Mouse (Mus musculus) forebrain, postnatal 0 days (tissue): ENCODE measurements around the gene Mymk. TPM values are rescaled to one million over a fixed set of nuclear protein-coding genes. Genes with fewer than 3 reads are reported as not detected.

ENCODE experiments used
- ATAC-seq: fragments of 200-750 bp; cut with Nextera tagmentation; 2 replicates; pipeline ENCODE4 v1.8.0; 2017; ENCODE audit warnings: mild to moderate bottlenecking, moderate library complexity
- DNase-seq: peaks from one replicate; pipeline ENCODE4 v3.0.0-alpha.2; 2015
- H3K27ac ChIP-seq: fragments of 300-500 bp; sonication (generic); 2 replicates; pipeline ENCODE4 v1.5.1; 2014; ENCODE audit warnings: low read depth, mild to moderate bottlenecking, antibody characterized with exemption, low read length, moderate library complexity, mixed read lengths
- H3K27me3 ChIP-seq: fragments of 300-500 bp; sonication (generic); 2 replicates; pipeline ENCODE4 v1.6.1; 2014; ENCODE audit warnings: mild to moderate bottlenecking, low read length, mixed read lengths; ENCODE audit not compliant: insufficient read depth
- H3K36me3 ChIP-seq: fragments of 300-500 bp; sonication (generic); 2 replicates; pipeline ENCODE4 v1.6.1; 2014; ENCODE audit warnings: mild to moderate bottlenecking, moderate library complexity; ENCODE audit not compliant: insufficient read depth
- H3K4me1 ChIP-seq: fragments of 300-500 bp; sonication (generic); 2 replicates; pipeline ENCODE4 v1.6.1; 2014; ENCODE audit warnings: antibody characterized with exemption; ENCODE audit not compliant: insufficient read depth
- H3K4me2 ChIP-seq: fragments of 300-500 bp; sonication (generic); 2 replicates; pipeline ENCODE4 v1.6.1; 2014; ENCODE audit warnings: low read depth, mild to moderate bottlenecking, moderate library complexity
- H3K4me3 ChIP-seq: fragments of 300-500 bp; sonication (generic); 2 replicates; pipeline ENCODE4 v1.5.1; 2014; ENCODE audit warnings: low read depth, low read length, mixed read lengths
- H3K9ac ChIP-seq: fragments of 300-500 bp; sonication (generic); 2 replicates; pipeline ENCODE4 v1.6.1; 2014; ENCODE audit warnings: mild to moderate bottlenecking
- H3K9me3 ChIP-seq: fragments of 300-500 bp; sonication (generic); 2 replicates; pipeline ENCODE4 v1.6.1; 2016; ENCODE audit warnings: low read length
- CTCF ChIP-seq: sonication (generic); IDR thresholded peaks from 2 replicates; pipeline ENCODE4 v1.5.1; 2016; ENCODE audit warnings: antibody characterized with exemption, control low read depth, low read depth
- WGBS: fragments of 180-500 bp; shearing (Covaris S2); extraction: QIAGEN DNeasy Blood & Tissue Kit; methylation state at CpG from one replicate; pipeline ENCODE4 v1.1.7; 2014; 5-methylcytosine and 5-hydroxymethylcytosine counted together
- polyA plus RNA-seq: library from polyadenylated mRNA; unstranded; fragments of >200 nt; fragmentation: Nextera tagmentation; extraction: Ambion mirVana; gene quantifications from 2 replicates; pipeline ENCODE4 v1.2.1, GENCODE M21; 2015
- total RNA-seq: library from RNA; depleted of rRNA; stranded (reverse); fragments of >200 nt; gene quantifications from 2 replicates; pipeline ENCODE4 v1.2.3, GENCODE M21; 2014

Gene Mymk
- total and polyA plus RNA-seq, 2 experiments from 2014 or later: 0.12 TPM; not detected in 1

GRCm38 (mm10) chr2:27073407-27073806 is 1.4 kb upstream of the Mymk start:
- 81% methylated on average over 4 of the region's 4 CpGs for WGBS
- H3K27ac ChIP-seq: no peak overlapping the region
- H3K4me1 ChIP-seq: no peaks in the 10 kb centered on the region; the same call in 1 of the 2 replicates
- TF ChIP-seq CTCF: no peak
- H3K4me2 ChIP-seq: no peak overlapping the region
- H3K9ac ChIP-seq: no peak overlapping the region
- ATAC-seq: no peak
- H3K4me3 ChIP-seq: no peak overlapping the region
- no peaks in the 10 kb centered on the region for H3K27me3 ChIP-seq
- H3K9me3 ChIP-seq: no peaks in the 10 kb centered on the region
- H3K36me3 ChIP-seq: no peaks in the 10 kb centered on the region
- no peak for DNase-seq

GRCm38 (mm10) chr2:27071137-27071536 is 842 bp downstream of the Mymk start:
- Histone ChIP-seq H3K4me2 (no peak overlapping the region), H3K9ac (no peak overlapping the region), H3K9me3 (no peaks in the 10 kb centered on the region), H3K36me3 (no peaks in the 10 kb centered on the region), H3K4me1 (no peaks in the 10 kb centered on the region; the same call in 1 of the 2 replicates), H3K27ac (peak overlapping the region; percentile 50; the same call in 1 of the 2 replicates), H3K27me3 (no peaks in the 10 kb centered on the region), H3K4me3 (no peak overlapping the region)
- ATAC-seq (peak; percentile 92), DNase-seq (peak; percentile 88)
- 9% methylated on average over 4 of the region's 4 CpGs for WGBS
- TF ChIP-seq CTCF: no peak

DNA sequence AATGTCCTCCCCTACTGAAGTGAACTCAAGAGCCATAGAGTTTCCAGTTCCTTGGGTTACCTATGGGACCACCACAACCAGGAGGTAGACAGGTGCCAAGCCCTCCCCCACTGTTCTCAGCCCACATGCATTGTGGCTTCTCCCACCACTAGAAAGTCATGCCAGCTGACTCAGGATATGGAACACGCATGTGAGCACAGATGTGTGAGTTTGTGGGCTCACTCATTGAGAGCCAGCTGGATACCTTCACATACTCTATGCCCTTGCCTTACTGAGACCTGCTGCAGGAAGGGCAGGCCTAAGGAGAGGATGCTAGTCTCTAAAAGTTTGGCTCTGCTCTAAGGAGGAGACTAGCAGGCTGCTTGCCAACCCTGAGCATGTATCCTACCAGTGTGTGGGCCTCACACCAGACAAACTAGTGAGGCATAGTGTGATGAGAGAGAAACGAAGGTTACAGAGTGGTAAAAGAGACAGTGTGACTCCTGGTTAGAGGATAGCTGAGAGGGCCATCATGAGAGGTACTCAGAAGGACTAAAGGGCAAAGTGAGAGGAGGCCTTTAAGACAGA is 1.6 kb downstream of the Mymk start:
- Histone ChIP-seq H3K9me3 (no peaks in the 10 kb centered on the region), H3K4me3 (no peak overlapping the region), H3K27ac (no peak overlapping the region), H3K9ac (no peak overlapping the region), H3K36me3 (no peaks in the 10 kb centered on the region), H3K27me3 (no peaks in the 10 kb centered on the region), H3K4me1 (no peaks in the 10 kb centered on the region; the same call in 1 of the 2 replicates), H3K4me2 (no peak overlapping the region)
- no peak for ATAC-seq
- DNase-seq: no peak
- TF ChIP-seq CTCF: no peak
- WGBS: 78% methylated on average over 2 of the region's 2 CpGs

DNA sequence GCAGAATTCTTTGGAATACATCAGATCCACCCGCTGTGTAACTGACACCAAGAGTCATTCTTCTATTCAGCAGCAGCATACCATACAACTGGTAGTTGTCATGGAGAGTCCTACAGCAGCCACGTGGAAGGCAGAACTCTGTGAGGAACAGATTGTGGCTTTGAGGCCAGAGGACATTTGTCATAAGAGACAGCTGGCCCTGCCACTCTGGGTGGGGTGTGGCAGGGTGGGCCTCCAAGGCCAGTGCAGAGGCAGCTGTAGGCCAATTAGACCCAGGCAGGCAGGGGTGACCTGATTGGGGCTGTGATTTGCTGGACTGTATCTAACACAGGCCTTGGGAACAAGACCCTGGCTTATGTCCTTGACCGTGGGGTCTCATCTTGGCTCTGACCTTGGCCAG is 2.3 kb downstream of the Mymk start:
- no peaks in the 10 kb centered on the region for H3K36me3 ChIP-seq
- H3K9ac ChIP-seq: no peak overlapping the region
- H3K27ac ChIP-seq: no peak overlapping the region
- H3K4me3 ChIP-seq: no peak overlapping the region
- no peak for TF ChIP-seq CTCF
- H3K27me3 ChIP-seq: no peaks in the 10 kb centered on the region
- DNase-seq (no peak), ATAC-seq (0 out of 2 replicates have a peak, but pooled peaks have one; percentile 26)
- H3K4me2 ChIP-seq: no peak overlapping the region
- 61% methylated on average over 3 of the region's 3 CpGs for WGBS
- H3K9me3 ChIP-seq: no peaks in the 10 kb centered on the region
- H3K4me1 ChIP-seq: no peaks in the 10 kb centered on the region; the same call in 1 of the 2 replicates

- Histone ChIP-seq H3K4me2 (no peak overlapping the region), H3K27me3 (no peaks in the 10 kb centered on the region), H3K4me1 (no peaks in the 10 kb centered on the region; the same call in 1 of the 2 replicates), H3K9ac (no peak overlapping the region), H3K27ac (no peak overlapping the region), H3K9me3 (no peaks in the 10 kb centered on the region), H3K4me3 (no peak overlapping the region), H3K36me3 (no peaks in the 10 kb centered on the region)
- 39% methylated on average over 2 of the region's 2 CpGs for WGBS
- DNase-seq: no peak
- ATAC-seq: no peak
- TF ChIP-seq CTCF: no peak
Observed at GRCm38 (mm10) chr2:27067996-27068395, 4.0 kb downstream of the Mymk start.

DNA sequence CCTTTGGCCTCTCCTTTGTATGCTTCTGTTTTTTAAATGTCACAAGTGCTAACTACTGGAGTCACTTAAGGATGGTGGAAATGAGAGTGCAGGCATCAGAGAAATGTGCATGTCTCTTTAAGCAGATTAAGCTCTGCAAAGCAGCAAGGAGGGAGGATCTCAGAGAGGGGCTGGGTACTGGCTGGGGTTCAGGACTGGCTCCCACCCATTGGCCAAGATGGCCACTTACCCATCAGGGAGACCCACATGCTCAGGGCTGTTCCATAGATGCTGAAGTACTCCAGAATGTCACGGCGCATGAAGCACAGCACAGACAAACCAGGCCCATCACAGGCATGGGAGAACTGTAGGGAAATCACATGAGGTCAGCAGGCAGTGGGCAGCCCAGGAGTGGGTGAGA is 4.9 kb downstream of the Mymk start:
- no peak overlapping the region for H3K4me3 ChIP-seq
- no peaks in the 10 kb centered on the region; the same call in 1 of the 2 replicates for H3K4me1 ChIP-seq
- ATAC-seq (no peak), DNase-seq (no peak)
- no peaks in the 10 kb centered on the region for H3K27me3 ChIP-seq
- H3K27ac ChIP-seq: no peak overlapping the region
- whole genome bisulfite sequencing: 72% methylated on average over 2 of the region's 2 CpGs
- no peak overlapping the region for H3K9ac ChIP-seq
- no peak for TF ChIP-seq CTCF
- no peak overlapping the region for H3K4me2 ChIP-seq
- no peaks in the 10 kb centered on the region for H3K9me3 ChIP-seq
- no peaks in the 10 kb centered on the region for H3K36me3 ChIP-seq

GRCm38 (mm10) chr2:27059187-27059586 is 12.8 kb downstream of the Mymk start:
- DNase-seq (no peak), ATAC-seq (no peak)
- no peaks in the 10 kb centered on the region for H3K27me3 ChIP-seq
- no peak overlapping the region for H3K27ac ChIP-seq
- no peak overlapping the region for H3K4me3 ChIP-seq
- H3K4me1 ChIP-seq: no peaks in the 10 kb centered on the region
- no peak overlapping the region for H3K9ac ChIP-seq
- H3K9me3 ChIP-seq: no peaks in the 10 kb centered on the region
- no peak for TF ChIP-seq CTCF
- H3K4me2 ChIP-seq: no peak overlapping the region
- no peaks in the 10 kb centered on the region for H3K36me3 ChIP-seq
- WGBS: 78% methylated on average over 9 of the region's 9 CpGs
